Mouse (Mus musculus) left cerebral cortex, postnatal 14 days (tissue): ENCODE measurements around the gene Smg9. TPM values are rescaled to one million over a fixed set of nuclear protein-coding genes. Genes with fewer than 3 reads are reported as not detected.

Source experiments
- DNase-seq, 2 experiments: peaks; one replicate each; pipeline ENCODE4 v3.0.0; 2021 to 2022; ENCODE audit warnings: low spot score in 2 of 2, mixed read lengths in 1 of 2
- intact Hi-C: fragments of 180-260 bp; cut with DNase I; formaldehyde crosslinking; loops from one replicate; pipeline ENCODE4 v1.15.1; 2025
- total RNA-seq, 2 experiments: library from RNA; stranded (reverse); gene quantifications; 2 replicates each; pipeline ENCODE4 v1.2.3; 2021

Smg9 gene
- total RNA-seq, 2 experiments from 2014 or later = 35.5 to 39.7 TPM

DNA sequence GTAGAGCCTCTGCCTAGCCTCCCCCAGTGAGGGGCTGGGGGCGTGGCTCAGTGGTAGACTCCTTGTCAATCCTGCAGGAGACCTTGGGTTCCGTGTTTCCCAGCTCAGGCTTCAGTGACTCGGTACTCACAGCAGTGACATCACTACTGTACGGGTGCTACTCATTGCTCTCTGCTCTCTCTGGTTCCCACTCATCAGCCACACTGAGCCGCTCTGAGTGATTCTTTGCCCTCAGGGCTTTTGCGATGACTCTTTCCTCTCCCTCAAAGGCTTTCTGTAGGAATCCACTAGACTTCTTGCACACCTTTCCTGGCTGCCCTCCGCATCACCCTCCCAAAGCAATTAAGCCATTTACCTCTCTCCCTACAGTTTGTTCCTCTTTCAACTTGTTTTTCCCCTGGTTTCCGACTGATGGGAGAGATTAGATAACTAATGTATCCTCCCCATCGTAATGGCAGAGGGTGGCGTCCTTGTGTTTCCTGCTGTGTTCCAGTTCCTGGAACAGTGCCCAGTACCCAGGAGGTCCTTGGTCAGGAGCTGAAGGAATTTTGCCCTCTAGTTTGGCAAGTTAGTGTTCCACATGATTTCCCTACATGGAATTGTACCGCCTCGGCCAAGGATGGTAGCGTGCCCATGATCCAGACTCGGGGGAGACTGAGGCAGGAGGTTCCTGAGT lies 62.1 kb downstream of the Smg9 start:
- intact Hi-C loops = no loop called here

DNA sequence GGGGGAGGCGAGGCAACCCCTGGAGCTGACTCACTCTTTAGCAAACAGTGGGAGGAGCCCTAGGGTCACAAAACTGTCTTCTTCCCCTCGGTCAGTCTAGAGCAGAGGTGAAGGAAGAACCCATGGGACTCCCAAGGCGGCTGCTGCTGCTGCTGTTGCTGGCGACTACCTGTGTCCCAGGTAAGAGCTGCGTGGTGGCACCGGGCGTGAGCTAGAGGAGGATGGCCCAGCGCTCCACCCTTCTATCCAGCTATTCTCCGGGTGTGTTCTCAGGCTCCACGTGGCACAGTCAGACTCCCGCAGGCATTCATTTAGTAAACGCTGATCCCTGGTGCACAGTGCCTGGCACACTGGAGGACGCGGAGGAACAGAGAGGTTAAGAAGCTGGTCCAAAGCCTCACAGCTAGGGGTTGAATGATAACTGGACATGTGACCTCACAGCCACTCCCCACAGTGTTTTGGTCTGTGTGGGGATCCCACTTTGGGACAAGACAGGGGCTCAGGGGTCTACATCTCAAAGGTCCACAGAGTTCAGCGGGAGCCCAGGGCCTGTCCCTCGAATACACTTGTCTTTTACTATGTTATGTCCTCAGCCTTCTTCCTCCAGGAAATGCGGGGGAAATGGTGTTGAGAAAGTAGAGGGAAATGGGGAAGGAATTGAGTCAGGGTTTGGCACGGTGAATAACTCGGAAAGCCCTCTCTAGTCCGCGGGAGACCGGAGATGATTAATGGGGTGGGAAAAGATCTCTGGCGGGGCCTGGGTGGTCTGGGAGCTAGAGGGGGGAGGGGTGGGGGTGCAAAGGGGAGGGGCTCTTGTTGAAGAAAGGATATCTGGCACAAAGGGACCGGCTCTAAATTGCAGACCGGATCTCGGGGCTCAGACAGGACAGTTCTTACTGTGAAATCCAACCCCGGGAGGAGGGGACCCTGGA lies 63.2 kb downstream of the Smg9 start, which contains the start of gene Plaur:
Gene Plaur (plus strand): TSS at position 97 of the 932 bp plus-strand sequence.
- intact Hi-C loops = no loop called here
- DNase-seq = no peak

More for the DNA sequence above, 62.1 kb downstream of the Smg9 start:
- DNase-seq = no peak

GRCm38 (mm10) chr7:24466835-24467234 lies 67.4 kb downstream of the Smg9 start:
- intact Hi-C loops = no loop called here
- no peak for DNase-seq

DNA sequence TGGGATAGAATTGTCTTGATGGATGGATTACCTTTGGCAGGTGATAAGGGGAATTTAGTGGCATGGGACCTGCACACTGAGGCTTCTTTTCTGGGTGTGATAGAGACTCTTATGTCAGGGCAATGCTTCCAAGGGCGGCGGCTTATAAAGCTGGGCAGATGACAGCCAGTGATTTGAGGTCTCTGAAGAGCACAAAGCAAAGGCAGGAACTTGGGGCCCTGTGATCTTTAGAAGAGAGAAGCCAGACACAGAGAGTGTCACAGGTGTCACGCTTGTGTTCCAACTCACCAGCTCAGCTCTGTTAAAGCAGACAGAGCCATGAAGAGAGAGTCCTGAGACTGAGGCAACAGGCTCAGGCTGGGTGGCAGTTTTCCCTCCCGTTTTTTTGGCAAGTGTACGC lies 68.5 kb downstream of the Smg9 start:
- no peak for DNase-seq
- intact Hi-C loops = no loop called here

DNA sequence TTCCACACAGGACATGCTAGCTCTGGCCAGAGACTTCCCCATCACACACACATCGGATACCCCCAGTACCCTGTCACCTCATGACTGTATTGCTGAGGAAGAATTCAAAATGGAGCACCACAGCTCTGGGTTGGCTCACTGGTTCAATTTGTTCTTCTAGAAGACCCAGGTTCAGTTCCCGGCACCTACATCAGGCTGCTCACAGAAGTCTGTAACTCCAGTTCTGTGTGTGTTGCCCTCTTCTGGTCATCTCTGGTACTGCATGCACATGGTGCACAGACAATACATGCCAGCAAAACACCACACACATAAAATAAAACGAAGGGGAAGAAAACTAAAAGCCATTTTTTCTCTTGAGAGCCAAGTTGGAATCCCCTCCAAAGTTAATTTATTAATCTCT lies 69.7 kb downstream of the Smg9 start:
- DNase-seq = no peak
- intact Hi-C loops = no loop called here

GRCm38 (mm10) chr7:24470356-24470755 lies 70.9 kb downstream of the Smg9 start:
- intact Hi-C loops = no loop called here
- no peak for DNase-seq

Other genes with a start within 250 kb of the Smg9 start
- gene Zfp114, start 224.6 kb upstream of the Smg9 start, total RNA-seq = 1 to 10 TPM; 3.7 TPM
- 10 to 100 TPM in 1 of 2 experiments, 1 to 10 TPM in 1; 8.7 to 12.2 TPM for gene Zfp111, start 188.2 kb upstream of the Smg9 start, total RNA-seq
- gene Zfp109, start 162.1 kb upstream of the Smg9 start, total RNA-seq = 1 to 10 TPM; 6.3 to 7.0 TPM
- gene Zfp108, start 144.8 kb upstream of the Smg9 start, total RNA-seq = 1 to 10 TPM; 6.1 to 7.5 TPM
- gene Zfp93, start 129.2 kb upstream of the Smg9 start, total RNA-seq = 10 to 100 TPM; 12.3 to 13.2 TPM
- gene Zfp61, start 98.4 kb upstream of the Smg9 start, total RNA-seq = 10 to 100 TPM; 17.8 to 22.0 TPM
- 10 to 100 TPM; 16.1 to 16.3 TPM for gene Zfp94, start 83.0 kb upstream of the Smg9 start, total RNA-seq
- not detected for gene Tescl, start 65.7 kb upstream of the Smg9 start, total RNA-seq
- gene Lypd5, start 50.4 kb upstream of the Smg9 start, total RNA-seq = not detected
- under 1 TPM; 0.32 to 0.40 TPM for gene Kcnn4, start 29.4 kb upstream of the Smg9 start, total RNA-seq
- under 1 TPM in 1 of 2 experiments, not detected in 1; 0.19 TPM for gene Irgc1, start 52.7 kb downstream of the Smg9 start, total RNA-seq
- 1 to 10 TPM in 1 of 2 experiments, under 1 TPM in 1; 0.30 to 1.3 TPM for gene Plaur, start 62.9 kb downstream of the Smg9 start, total RNA-seq
- gene Cadm4, start 82.4 kb downstream of the Smg9 start, total RNA-seq = 100 to 1,000 TPM; 282 to 289 TPM
- gene Zfp428, start 107.4 kb downstream of the Smg9 start, total RNA-seq = 10 to 100 TPM; 53.7 to 53.8 TPM
- gene AC161166.1, start 112.8 kb downstream of the Smg9 start, total RNA-seq = not detected
- gene Irgq, start 131.1 kb downstream of the Smg9 start, total RNA-seq = 10 to 100 TPM; 97.0 to 97.6 TPM
- gene Pinlyp, start 146.5 kb downstream of the Smg9 start, total RNA-seq = not detected
- gene Xrcc1, start 146.7 kb downstream of the Smg9 start, total RNA-seq = 10 to 100 TPM; 34.7 to 37.8 TPM
- gene Ethe1, start 187.9 kb downstream of the Smg9 start, total RNA-seq = 10 to 100 TPM in 1 of 2 experiments, 1 to 10 TPM in 1; 9.3 to 11.3 TPM
- gene Zfp575, start 188.0 kb downstream of the Smg9 start, total RNA-seq = 1 to 10 TPM; 6.9 to 7.2 TPM
- gene Phldb3, start 211.1 kb downstream of the Smg9 start, total RNA-seq = under 1 TPM in 1 of 2 experiments, not detected in 1; 0.42 TPM
- under 1 TPM; 0.48 to 0.53 TPM for gene Lypd3, start 236.9 kb downstream of the Smg9 start, total RNA-seq